26 mouse cellular contexts compared by ENCODE assay signal in the genomic region with DNA sequence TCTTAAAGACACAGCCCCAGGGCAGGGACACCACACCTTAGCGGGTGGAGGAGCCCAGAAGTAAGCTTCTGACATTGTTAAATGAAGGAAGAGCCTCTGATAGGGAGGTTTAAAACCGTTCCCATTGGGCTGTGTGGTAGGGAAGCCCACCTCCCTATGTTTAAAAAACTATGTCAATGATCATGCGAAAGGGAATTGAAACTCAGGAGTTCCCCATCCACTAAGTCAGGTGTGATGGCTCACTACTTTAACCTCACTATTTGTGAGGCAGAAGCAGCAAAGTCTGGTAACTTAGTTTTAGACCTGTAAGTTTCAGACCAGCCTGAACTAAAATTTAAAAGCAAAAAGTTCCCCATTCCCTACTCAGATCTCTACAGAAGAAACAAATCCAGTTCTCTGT.
"Had no signal": no experiment of that assay in that cellular context is flagged by ENCODE, and none has a peak within 500 bp of the region (broad histone marks: within the 10 kb centered on the region; RNA-seq: fewer than 3 reads in every experiment).

No protein-coding gene starts in this region.

- H3K27me3 ChIP-seq: embryonic facial prominence, embryonic 12.5 days; embryonic facial prominence, embryonic 13.5 days; embryonic facial prominence, embryonic 15.5 days; forebrain, embryonic 12.5 days; forebrain, embryonic 13.5 days; forebrain, embryonic 15.5 days had no signal

- H3K4me3 ChIP-seq: embryonic facial prominence, embryonic 10.5 days; embryonic facial prominence, embryonic 12.5 days; embryonic facial prominence, embryonic 13.5 days; embryonic facial prominence, embryonic 15.5 days; erythroblast, embryonic 14.5 days; forebrain, embryonic 10.5 days; forebrain, embryonic 12.5 days; forebrain, embryonic 13.5 days; forebrain, embryonic 15.5 days; gastrocnemius, adult 2 months; heart, adult 2 months had no signal

- H3K27ac ChIP-seq: embryonic facial prominence, embryonic 10.5 days; embryonic facial prominence, embryonic 12.5 days; embryonic facial prominence, embryonic 13.5 days; embryonic facial prominence, embryonic 15.5 days; forebrain, embryonic 12.5 days; forebrain, embryonic 13.5 days; forebrain, embryonic 15.5 days; gastrocnemius, adult 2 months; heart, adult 2 months had no signal

- H3K36me3 ChIP-seq: embryonic facial prominence, embryonic 10.5 days; embryonic facial prominence, embryonic 12.5 days; embryonic facial prominence, embryonic 13.5 days; embryonic facial prominence, embryonic 15.5 days; forebrain, embryonic 15.5 days had no signal

- H3K9me3 ChIP-seq: embryonic facial prominence, embryonic 10.5 days; embryonic facial prominence, embryonic 12.5 days; embryonic facial prominence, embryonic 13.5 days; embryonic facial prominence, embryonic 15.5 days; forebrain, embryonic 10.5 days; forebrain, embryonic 12.5 days; forebrain, embryonic 13.5 days; forebrain, embryonic 15.5 days had no signal

- H3K4me2 ChIP-seq: embryonic facial prominence, embryonic 12.5 days; embryonic facial prominence, embryonic 13.5 days; embryonic facial prominence, embryonic 15.5 days; forebrain, embryonic 12.5 days; forebrain, embryonic 13.5 days; forebrain, embryonic 15.5 days had no signal

- H3K4me1 ChIP-seq: embryonic facial prominence, embryonic 12.5 days; embryonic facial prominence, embryonic 15.5 days had no signal

- DNase-seq: cerebellum, adult 9-10 months; cerebellum, adult 9-11 months; cerebellum, postnatal 10 days; cerebellum, postnatal 14 days; cerebellum, postnatal 25 days; cerebellum, postnatal 36 days; embryo, embryonic 11 days; forebrain, postnatal 0 days; gastrocnemius, adult 2 months; gastrocnemius, postnatal 10 days; gastrocnemius, postnatal 14 days; gastrocnemius, postnatal 25 days; gastrocnemius, postnatal 36 days; heart, adult 18-20 months; heart, adult 2 months had no signal

- H3K9ac ChIP-seq: embryonic facial prominence, embryonic 12.5 days; embryonic facial prominence, embryonic 13.5 days; embryonic facial prominence, embryonic 15.5 days; forebrain, embryonic 12.5 days; forebrain, embryonic 13.5 days; forebrain, embryonic 15.5 days; forebrain, postnatal 0 days had no signal

- ATAC-seq: forebrain, embryonic 13.5 days; forebrain, embryonic 14.5 days; forebrain, embryonic 15.5 days; forebrain, embryonic 16.5 days; forebrain, postnatal 0 days had no signal
